Mouse (Mus musculus): ENCODE results near the gene Olfr870.
"Not testable (repeated sequence)": the region's sequence is repeated elsewhere in the genome, so short reads cannot be mapped to it uniquely, and the experiment has no call there.

The Olfr870 gene

DNA sequence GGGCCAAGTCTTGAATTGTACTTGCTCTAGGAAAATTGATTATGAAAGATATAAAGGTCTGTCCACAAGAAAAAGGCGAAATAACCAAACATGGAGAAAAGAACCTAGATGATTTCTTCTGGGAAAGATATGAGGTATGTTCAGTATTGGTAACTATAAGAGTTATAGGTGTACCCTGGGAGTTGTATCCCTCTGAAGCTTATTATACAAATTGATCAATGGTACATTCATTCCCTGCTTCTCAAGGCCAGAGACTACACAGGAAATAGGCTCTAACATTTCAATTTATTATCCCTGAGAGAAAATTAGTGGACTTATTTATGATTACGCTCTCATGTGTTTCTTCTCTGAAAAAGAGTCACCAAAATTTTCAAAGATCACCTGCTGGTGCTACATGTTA is at the start of gene Olfr870:
TSS of gene Olfr870 (minus strand) at position 101 of the 400 bp plus-strand sequence.
- no peak for DNase-seq

DNA sequence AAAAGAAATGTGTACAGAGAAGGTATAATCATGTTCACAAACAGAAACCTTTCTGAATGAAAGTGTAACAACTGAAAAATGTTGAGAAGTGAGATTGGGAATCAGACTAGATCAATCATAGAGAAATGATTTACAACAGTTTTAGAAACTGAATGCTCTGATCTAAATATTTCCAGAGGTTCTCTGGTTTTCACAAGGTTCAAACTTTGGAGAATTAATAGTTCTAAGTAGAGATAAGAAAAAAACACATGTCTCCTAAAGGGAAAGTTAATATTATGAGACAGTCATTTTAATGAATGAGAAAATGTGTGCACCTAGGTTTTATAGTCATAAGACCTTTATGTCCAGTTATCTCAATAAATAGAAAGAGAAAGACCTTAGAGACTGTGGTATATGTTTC is 38.0 kb upstream of the Olfr870 start, which contains the start of gene Olfr871:
TSS of gene Olfr871 (plus strand) at position 301 of the 400 bp plus-strand sequence.
- no peak for DNase-seq

DNA sequence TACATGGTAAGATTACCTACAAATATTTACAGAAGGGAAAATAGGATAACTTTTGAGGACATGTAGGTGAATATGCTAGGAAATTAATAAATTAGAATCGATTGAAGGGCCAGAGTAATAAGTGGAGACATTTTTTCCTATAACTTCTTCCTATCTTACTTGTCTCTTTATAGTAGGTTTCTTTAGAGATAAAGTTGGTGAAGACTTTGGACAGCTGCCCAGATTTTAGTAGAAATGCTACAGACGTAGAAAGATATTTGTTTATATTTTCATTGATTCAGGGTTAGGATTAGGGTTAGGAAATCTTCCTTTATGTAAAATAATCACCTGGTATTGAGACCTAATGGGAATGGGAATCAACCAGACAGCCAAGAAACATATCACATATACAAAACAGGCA is 37.6 kb upstream of the Olfr870 start:
- no peak for DNase-seq

DNA sequence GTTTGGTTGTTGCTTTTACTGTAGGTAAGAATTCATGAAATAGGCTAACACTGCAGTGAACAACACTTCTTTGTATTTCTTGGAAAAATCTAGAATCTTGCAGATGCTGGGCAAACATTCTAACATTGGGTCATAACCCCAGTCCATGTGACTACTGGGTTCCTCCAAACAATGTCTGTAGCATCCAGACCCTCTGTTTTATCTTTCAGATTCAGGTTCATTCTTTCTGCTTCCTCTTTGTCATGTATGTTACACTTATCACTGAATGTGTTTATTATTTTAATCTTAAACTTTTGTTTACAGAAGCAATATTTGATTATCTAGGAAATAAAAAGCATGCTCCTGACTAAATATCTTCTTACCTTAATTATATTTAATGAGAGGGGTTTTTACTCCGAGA is 37.0 kb upstream of the Olfr870 start:
- DNase-seq, result no peak

DNA sequence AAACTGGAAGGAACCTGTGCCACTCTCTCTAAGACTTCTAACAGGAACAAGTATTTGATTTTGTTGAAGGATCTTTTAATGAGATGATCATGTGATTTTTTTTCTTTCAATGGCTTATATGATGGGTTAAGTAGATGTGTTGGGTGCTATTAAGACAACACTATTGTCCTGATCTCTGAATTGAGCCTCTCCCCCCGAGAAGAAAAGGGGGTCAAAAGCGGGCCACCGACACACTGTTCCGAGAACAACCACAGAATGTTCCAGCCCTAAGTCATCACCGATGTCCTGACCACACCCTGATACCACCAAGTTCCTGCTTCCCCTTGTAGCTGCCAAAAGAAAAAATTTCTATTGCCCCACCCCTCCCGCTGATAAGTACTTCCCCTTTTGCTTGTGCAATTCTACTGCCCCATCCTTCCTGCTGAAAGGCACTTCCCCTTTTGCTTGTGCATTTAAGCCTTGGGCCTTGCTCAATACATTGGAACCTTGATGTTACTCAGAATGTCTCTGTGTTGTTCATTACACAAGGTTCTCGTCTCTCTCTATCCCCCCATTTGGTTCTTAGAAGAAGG is 29.6 kb upstream of the Olfr870 start:
- DNase-seq, result not testable (repeated sequence)

DNA sequence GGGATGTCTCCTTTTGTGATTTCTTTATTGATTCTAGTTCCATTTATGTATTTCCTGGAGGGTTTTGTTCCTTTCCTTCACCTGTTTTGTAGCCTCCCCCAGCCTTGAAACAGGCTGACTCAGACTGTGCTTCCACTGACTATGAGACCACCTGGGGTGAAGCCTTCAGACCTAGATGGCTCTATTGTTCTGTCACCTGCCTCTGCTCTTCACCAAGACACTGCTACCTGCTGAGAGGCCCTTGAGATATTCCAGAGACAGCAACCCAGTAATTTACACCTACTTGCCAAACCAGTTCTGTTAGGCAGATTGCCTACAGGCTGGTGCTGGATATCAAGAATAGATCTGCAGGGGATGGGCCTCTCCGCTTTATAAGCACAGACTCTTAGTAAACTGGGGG is 28.3 kb upstream of the Olfr870 start:
- no peak for DNase-seq

DNA sequence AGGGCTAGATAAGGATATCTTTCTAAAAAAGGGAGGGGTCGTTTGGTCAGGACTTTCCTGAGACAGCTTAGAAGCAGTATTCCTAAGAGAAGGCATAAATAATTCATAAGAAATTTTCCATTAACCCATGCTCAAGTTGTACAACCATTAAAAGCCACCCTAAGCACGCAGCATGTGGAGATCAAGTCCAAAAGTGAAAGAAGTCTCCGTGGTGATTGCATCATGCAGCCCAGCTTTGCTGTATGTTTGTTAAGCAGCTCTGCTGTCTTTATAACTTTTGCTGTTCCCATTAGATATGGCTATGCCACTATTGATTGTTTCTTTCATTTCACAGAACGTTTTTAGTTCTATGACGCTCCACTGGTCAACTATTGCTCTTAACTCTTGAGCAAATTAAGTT is 5.6 kb upstream of the Olfr870 start:
- no peak for DNase-seq

DNA sequence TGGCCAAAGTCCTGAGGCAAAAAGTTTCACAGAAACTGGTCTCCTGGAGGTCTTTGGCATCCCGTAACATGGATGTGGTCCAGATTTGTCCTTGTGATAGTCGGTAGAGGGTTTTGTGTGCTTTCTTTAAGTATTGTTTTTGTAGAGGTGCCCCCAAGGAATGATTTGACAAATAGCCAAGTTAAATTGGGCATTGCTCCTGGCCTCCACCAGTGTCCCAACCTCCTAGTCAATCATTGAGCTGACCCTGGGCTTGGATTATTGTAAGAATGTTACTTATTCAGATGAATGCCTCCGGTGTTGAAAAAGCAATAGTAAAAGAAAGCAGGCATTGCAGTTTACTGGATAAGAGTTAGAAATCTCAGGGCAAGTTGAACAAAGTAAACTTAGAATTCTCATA is 24.2 kb downstream of the Olfr870 start:
- DNase-seq, result no peak

DNA sequence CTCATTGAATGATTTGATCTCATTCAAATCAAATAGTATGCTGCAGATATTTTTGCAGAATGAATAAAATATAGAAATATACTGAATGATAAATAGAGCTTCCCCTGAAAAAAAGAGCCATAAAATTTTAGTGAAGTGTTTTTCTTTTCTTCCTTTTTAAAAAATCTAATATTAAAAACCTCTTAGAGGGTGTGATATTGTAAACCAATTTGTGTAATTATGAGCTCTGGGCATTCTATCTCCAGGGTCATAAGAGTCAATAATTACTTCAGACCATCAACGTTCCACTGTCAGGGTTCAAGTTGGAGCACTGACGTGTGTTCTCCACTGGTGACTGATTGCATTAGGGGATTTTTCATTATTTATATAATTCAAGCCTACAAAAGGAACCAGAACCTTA is 45.1 kb downstream of the Olfr870 start, which contains the start of gene Olfr869:
TSS of gene Olfr869 (plus strand) at position 301 of the 400 bp plus-strand sequence.
- DNase-seq, result no peak
